Mouse (Mus musculus) hindbrain, embryonic 15.5 days (tissue): ENCODE measurements at regions not wholly inside any gene's neighbourhood (a gene's known extent, or its start where the extent isn't known, plus 50 kb on each side); places are given as distances from the start of the nearest gene placed in this dataset.

ENCODE experiments used
- ATAC-seq: fragments of 200-750 bp; cut with Nextera tagmentation; 2 replicates; pipeline ENCODE4 v1.8.0; 2017; ENCODE audit warnings: low read depth, moderate number of reproducible peaks, moderate TSS enrichment; ENCODE audit not compliant: low FRiP score
- H3K27ac ChIP-seq: fragments of 300-500 bp; sonication (generic); replicated peaks from 2 replicates; pipeline ENCODE4 v1.5.1; 2015; ENCODE audit warnings: mild to moderate bottlenecking, inconsistent platforms
- H3K27me3 ChIP-seq: fragments of 300-500 bp; sonication (generic); 2 replicates; pipeline ENCODE4 v1.6.1; 2015; ENCODE audit warnings: control low read depth, inconsistent platforms
- H3K36me3 ChIP-seq: fragments of 300-500 bp; sonication (generic); 2 replicates; pipeline ENCODE4 v1.6.1; 2015; ENCODE audit warnings: control low read depth, inconsistent platforms
- H3K4me1 ChIP-seq: fragments of 300-500 bp; sonication (generic); replicated peaks from 2 replicates; pipeline ENCODE4 v1.6.1; 2015; ENCODE audit warnings: control low read depth, inconsistent platforms
- H3K4me2 ChIP-seq: fragments of 300-500 bp; sonication (generic); 2 replicates; pipeline ENCODE4 v1.6.1; 2015; ENCODE audit warnings: moderate library complexity, mild to moderate bottlenecking, inconsistent platforms
- H3K4me3 ChIP-seq: fragments of 300-500 bp; sonication (generic); 2 replicates; pipeline ENCODE4 v1.5.1; 2015; ENCODE audit warnings: mild to moderate bottlenecking, inconsistent platforms
- H3K9ac ChIP-seq: fragments of 300-500 bp; sonication (generic); 2 replicates; pipeline ENCODE4 v1.6.1; 2015; ENCODE audit warnings: inconsistent platforms
- H3K9me3 ChIP-seq: fragments of 300-500 bp; sonication (generic); 2 replicates; pipeline ENCODE4 v1.6.1; 2016; ENCODE audit warnings: control low read depth, inconsistent platforms
- WGBS: fragments of 180-500 bp; shearing (Covaris S2); methylation state at CpG from one replicate; pipeline ENCODE4 v1.1.7; 2015; 5-methylcytosine and 5-hydroxymethylcytosine counted together

DNA sequence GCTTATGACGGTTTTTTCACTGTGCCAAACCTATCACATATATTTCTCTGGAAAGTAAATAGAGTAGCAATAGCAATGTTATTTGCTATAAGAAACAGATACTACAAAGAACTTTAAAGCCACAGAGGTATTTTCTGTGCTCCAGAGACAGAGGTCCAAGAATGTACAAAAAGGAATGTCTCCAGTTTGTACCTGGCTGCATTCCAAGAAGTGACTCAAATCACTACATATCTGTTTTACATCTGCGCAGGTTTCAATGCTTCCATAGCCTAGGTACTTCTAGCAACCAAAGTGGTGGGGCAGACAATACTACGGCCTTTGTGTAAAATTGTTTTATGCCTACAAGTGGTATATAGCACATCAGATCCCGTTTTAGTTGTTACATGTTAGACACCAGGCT is 620.7 kb upstream of the Klf6 start:
- Histone ChIP-seq H3K27me3 (no peaks in the 10 kb centered on the region), H3K4me3 (no peak overlapping the region), H3K4me2 (no peak overlapping the region), H3K9me3 (no peaks in the 10 kb centered on the region), H3K4me1 (no peaks in the 10 kb centered on the region), H3K36me3 (no peaks in the 10 kb centered on the region), H3K9ac (no peak overlapping the region), H3K27ac (no peak overlapping the region)
- WGBS = 93% methylated on average over 4 of the region's 4 CpGs
- ATAC-seq = no peak

DNA sequence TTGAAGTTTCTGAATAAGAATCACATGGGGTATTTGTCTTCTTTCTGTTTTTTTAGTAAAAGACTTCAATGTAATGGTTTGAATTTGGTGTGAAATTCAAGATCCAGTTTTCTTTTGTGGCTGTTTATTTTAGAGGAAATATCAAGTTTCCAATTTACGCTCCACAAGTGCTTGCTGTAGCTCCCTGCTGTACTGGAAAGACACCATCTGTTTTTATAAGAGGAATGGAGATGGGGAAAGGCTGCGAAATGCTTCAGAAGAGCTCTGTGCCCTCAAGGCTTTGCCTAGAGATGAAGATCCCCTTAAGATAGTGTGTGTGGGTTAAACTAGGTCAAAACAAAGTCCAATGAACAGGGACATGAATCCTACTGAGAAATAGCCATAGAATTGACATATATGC is 618.5 kb upstream of the Klf6 start:
- no peak for ATAC-seq
- 80% methylated on average over 2 of the region's 2 CpGs for WGBS
- H3K4me3 ChIP-seq = no peak overlapping the region
- no peaks in the 10 kb centered on the region for H3K27me3 ChIP-seq
- H3K9me3 ChIP-seq = no peaks in the 10 kb centered on the region
- H3K9ac ChIP-seq = no peak overlapping the region
- H3K4me1 ChIP-seq = no peaks in the 10 kb centered on the region
- no peak overlapping the region for H3K27ac ChIP-seq
- H3K36me3 ChIP-seq = no peaks in the 10 kb centered on the region
- no peak overlapping the region for H3K4me2 ChIP-seq

DNA sequence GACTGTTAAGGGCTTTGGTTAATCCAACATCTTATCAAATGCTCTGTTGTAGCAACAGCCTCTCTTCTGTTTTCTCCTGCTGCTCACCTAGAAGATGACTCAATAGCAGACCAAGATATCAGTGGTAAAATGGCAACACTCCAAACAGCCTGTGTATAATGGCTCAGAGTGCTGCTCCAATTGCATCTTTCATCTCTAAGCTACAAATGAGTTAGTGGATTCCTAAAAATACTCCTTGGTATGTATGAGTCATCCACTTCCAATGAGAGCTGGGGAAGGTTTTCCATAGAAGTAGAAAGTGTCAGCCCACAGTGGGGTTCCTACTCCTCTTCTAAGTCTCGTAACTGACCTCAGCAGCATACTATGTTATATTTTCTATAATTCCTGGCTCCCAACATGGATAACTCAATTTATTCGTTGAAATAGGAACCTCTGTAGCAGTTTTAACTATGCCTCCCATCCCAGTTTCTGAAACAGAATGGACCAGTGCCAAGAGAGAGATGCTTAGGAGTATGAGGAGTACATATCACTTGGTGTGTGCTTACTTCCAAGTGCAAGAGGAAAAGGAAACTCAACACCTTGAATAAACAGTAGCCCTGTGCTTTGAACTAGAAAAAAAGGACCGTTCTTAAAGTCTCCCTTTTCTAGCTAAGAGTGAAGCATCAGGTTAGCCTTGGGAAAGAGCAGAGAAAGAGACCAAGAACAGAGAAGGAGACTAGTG is 612.5 kb upstream of the Klf6 start:
- no peak overlapping the region for H3K4me2 ChIP-seq
- ATAC-seq = no peak
- H3K27ac ChIP-seq = no peak overlapping the region
- H3K4me3 ChIP-seq = no peak overlapping the region
- no peaks in the 10 kb centered on the region for H3K27me3 ChIP-seq
- H3K9ac ChIP-seq = no peak overlapping the region
- 53% methylated on average over 3 of the region's 3 CpGs for WGBS
- H3K36me3 ChIP-seq = no peaks in the 10 kb centered on the region
- H3K9me3 ChIP-seq = no peaks in the 10 kb centered on the region
- H3K4me1 ChIP-seq = no peaks in the 10 kb centered on the region

DNA sequence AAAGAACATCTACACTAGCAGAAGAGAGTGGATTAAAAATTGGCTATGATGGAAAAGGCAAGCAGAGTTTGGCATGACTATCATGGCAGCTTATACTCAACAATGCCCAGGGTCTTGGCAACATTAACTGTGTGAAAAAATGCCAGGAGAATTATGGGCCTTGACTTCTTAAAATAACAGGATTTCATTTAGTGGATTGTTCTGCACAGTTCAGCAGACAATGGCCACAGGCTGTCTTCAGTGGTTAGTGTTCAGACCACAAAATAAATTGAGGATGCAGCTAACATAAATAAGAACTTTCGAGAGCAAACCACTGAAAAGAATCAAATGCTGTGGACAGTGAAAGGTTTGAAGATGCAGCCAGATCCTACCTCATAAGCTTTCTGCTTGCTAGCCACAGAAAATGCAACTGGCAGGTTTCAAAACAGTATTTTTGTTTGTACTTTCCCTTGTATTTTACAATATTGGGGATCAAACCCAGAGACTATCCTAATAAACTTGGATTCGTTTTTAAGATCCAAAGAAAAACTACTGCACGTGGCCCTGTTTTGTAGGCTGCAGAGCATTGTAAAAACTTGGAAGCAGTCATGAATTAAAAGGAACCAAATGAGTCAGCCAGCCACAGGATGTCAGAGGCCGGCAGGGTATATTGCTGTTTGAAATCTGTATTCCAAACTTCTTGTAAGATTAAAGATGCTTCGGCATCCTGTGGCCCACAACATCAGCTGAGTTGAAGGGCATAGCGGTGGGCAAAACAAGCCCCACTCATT is 603.2 kb upstream of the Klf6 start:
- H3K27ac ChIP-seq = no peak overlapping the region
- H3K27me3 ChIP-seq = no peaks in the 10 kb centered on the region
- H3K4me2 ChIP-seq = no peak overlapping the region
- ATAC-seq = no peak
- no peaks in the 10 kb centered on the region for H3K9me3 ChIP-seq
- 75% methylated on average over 6 of the region's 6 CpGs for WGBS
- no peak overlapping the region for H3K4me3 ChIP-seq
- no peak overlapping the region for H3K9ac ChIP-seq
- H3K36me3 ChIP-seq = no peaks in the 10 kb centered on the region
- H3K4me1 ChIP-seq = no peaks in the 10 kb centered on the region

- Histone ChIP-seq H3K4me2 (no peak overlapping the region), H3K4me1 (no peaks in the 10 kb centered on the region), H3K27ac (no peak overlapping the region), H3K9me3 (no peaks in the 10 kb centered on the region), H3K9ac (no peak overlapping the region), H3K4me3 (no peak overlapping the region), H3K27me3 (no peaks in the 10 kb centered on the region), H3K36me3 (no peaks in the 10 kb centered on the region)
- WGBS = 75% methylated on average over 3 of the region's 3 CpGs
- ATAC-seq = no peak
Observed at GRCm38 (mm10) chr13:5259760-5260159, 601.5 kb upstream of the Klf6 start.

- no peak for ATAC-seq
- WGBS = 69% methylated on average over 1 of the region's 1 CpGs
- Histone ChIP-seq H3K4me2 (no peak overlapping the region), H3K4me1 (no peaks in the 10 kb centered on the region), H3K9ac (no peak overlapping the region), H3K9me3 (no peaks in the 10 kb centered on the region), H3K4me3 (no peak overlapping the region), H3K27ac (no peak overlapping the region), H3K36me3 (no peaks in the 10 kb centered on the region), H3K27me3 (no peaks in the 10 kb centered on the region)
Observed at GRCm38 (mm10) chr13:5272506-5273192, 588.6 kb upstream of the Klf6 start.

GRCm38 (mm10) chr13:5276564-5276963 is 584.7 kb upstream of the Klf6 start:
- Histone ChIP-seq H3K9ac (no peak overlapping the region), H3K4me1 (no peaks in the 10 kb centered on the region), H3K36me3 (no peaks in the 10 kb centered on the region), H3K4me3 (no peak overlapping the region), H3K27me3 (no peaks in the 10 kb centered on the region), H3K4me2 (no peak overlapping the region), H3K27ac (no peak overlapping the region), H3K9me3 (no peaks in the 10 kb centered on the region)
- 83% methylated on average over 1 of the region's 1 CpGs for WGBS
- ATAC-seq = no peak

DNA sequence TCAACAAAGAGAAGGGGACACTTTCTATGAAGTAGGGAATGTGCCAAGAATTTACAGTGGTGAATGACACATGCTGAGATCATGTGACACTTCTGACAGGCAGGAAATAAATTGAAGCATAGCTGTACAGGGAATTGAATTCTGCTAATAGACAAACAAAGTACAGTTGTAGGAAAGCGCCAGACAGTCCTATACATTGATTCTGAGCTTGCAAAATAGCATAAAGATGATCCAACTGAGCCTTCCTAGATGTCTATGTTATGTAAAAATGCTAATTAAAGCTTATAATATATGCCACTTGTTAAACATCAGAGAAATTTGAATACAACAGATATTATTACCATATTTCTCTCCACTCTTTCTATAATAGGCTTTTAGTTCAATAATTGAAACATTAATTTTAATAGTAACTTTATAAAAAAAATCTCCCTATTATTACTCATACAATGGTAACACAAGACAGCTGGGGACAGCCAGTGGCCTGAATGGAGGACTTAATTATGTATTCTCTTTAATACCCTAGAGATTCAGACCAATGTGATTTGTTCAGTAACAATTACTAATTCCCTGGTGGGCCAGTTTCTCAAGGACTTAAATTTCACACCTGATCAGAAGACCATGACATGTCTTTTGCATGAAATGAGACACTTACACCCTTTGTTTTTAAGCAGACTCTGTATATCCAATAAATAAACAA is 571.4 kb upstream of the Klf6 start:
- Histone ChIP-seq H3K4me2 (no peak overlapping the region), H3K9me3 (no peaks in the 10 kb centered on the region), H3K9ac (no peak overlapping the region), H3K36me3 (no peaks in the 10 kb centered on the region), H3K27ac (no peak overlapping the region), H3K4me3 (no peak overlapping the region), H3K4me1 (no peaks in the 10 kb centered on the region), H3K27me3 (no peaks in the 10 kb centered on the region)
- WGBS = 76% methylated on average over 1 of the region's 1 CpGs
- ATAC-seq = no peak

- H3K9ac ChIP-seq = no peak overlapping the region
- H3K27me3 ChIP-seq = no peaks in the 10 kb centered on the region
- no peak overlapping the region for H3K4me2 ChIP-seq
- ATAC-seq = no peak
- no peaks in the 10 kb centered on the region for H3K36me3 ChIP-seq
- no peak overlapping the region for H3K27ac ChIP-seq
- WGBS = 3% methylated on average over 1 of the region's 1 CpGs
- no peaks in the 10 kb centered on the region for H3K4me1 ChIP-seq
- H3K4me3 ChIP-seq = no peak overlapping the region
- no peaks in the 10 kb centered on the region for H3K9me3 ChIP-seq
Observed at GRCm38 (mm10) chr13:5302141-5302540, 559.1 kb upstream of the Klf6 start.

DNA sequence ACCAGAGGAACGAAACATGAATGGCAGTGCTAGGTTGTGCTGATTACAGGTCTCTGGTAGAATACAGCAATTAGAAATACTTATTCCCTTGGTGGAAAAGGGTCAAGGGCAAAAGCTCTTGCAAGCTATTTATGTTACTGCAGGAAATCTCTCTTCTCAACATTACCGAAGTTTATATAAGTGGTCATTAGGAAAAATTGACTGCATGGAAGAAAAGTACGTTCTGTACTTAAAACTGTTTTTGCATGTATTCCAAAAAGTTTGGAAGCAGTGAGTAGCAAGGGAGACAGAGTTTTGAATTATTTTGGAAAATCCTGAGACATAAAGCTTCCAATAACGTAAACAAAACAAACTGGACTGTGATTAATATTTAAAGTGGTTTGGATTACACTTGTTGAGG is 554.6 kb upstream of the Klf6 start:
- Histone ChIP-seq H3K27ac (no peak overlapping the region), H3K4me1 (no peaks in the 10 kb centered on the region), H3K27me3 (no peaks in the 10 kb centered on the region), H3K4me2 (no peak overlapping the region), H3K9ac (no peak overlapping the region), H3K36me3 (no peaks in the 10 kb centered on the region), H3K9me3 (no peaks in the 10 kb centered on the region), H3K4me3 (no peak overlapping the region)
- no peak for ATAC-seq
- WGBS = 81% methylated on average over 4 of the region's 4 CpGs

DNA sequence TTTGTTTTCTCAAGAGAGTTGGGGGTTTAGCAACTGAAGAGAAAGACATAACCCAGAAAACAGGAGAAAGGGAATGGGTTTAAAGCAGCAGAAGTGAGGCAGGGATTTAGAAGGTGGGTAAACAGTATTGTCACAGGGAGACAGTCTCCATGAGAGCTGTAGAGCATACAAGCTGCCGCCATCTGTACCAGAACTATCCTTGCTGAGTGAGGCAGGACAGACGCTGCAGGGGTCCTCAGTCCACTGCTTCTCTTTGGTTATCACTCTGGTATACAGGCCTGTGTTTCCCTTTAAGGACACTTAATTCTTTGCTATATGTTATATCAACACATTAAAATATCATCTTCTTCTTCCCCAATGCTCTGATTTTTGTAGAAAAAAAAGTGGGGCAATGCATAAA is 548.0 kb upstream of the Klf6 start:
- Histone ChIP-seq H3K9me3 (no peaks in the 10 kb centered on the region), H3K27ac (no peak overlapping the region), H3K36me3 (no peaks in the 10 kb centered on the region), H3K4me1 (no peaks in the 10 kb centered on the region), H3K4me2 (no peak overlapping the region), H3K4me3 (no peak overlapping the region), H3K9ac (no peak overlapping the region), H3K27me3 (no peaks in the 10 kb centered on the region)
- 53% methylated on average over 2 of the region's 2 CpGs for WGBS
- ATAC-seq = no peak

- Histone ChIP-seq H3K4me2 (no peak overlapping the region), H3K4me3 (no peak overlapping the region), H3K9ac (no peak overlapping the region), H3K36me3 (no peaks in the 10 kb centered on the region), H3K27ac (no peak overlapping the region), H3K4me1 (no peaks in the 10 kb centered on the region), H3K27me3 (no peaks in the 10 kb centered on the region), H3K9me3 (no peaks in the 10 kb centered on the region)
- 45% methylated on average over 1 of the region's 1 CpGs for WGBS
- no peak for ATAC-seq
Observed at GRCm38 (mm10) chr13:5315011-5315410, 546.3 kb upstream of the Klf6 start.
